Mouse (Mus musculus) brain, embryonic 14.5 days (tissue): ENCODE results near the gene 9330159F19Rik. TPM values are rescaled to one million over a fixed set of nuclear protein-coding genes. Genes with fewer than 3 reads are reported as not detected.

Experiments
- DNase-seq: peaks from one replicate; pipeline ENCODE4 v3.0.0-alpha.2; 2011; ENCODE audit warnings: low read depth
- CTCF ChIP-seq: fragments of 200-500 bp; IDR thresholded peaks from 2 replicates; pipeline ENCODE4 v1.5.1; 2012; ENCODE audit warnings: inconsistent platforms, mild to moderate bottlenecking, moderate library complexity, borderline replicate concordance; ENCODE audit not compliant: insufficient read depth, insufficient read length; ENCODE audit errors: extremely low read depth
- POLR2A ChIP-seq: fragments of 200-500 bp; IDR thresholded peaks from 2 replicates; pipeline ENCODE4 v1.6.1; 2012; ENCODE audit warnings: mild to moderate bottlenecking, inconsistent platforms, borderline replicate concordance; ENCODE audit not compliant: poor library complexity, insufficient read depth, insufficient read length, severe bottlenecking; ENCODE audit errors: extremely low read depth
- polyA plus RNA-seq: library from polyadenylated mRNA; depleted of rRNA; stranded (reverse); fragments of >200 nt; gene quantifications from 2 replicates; pipeline ENCODE4 v1.2.3, GENCODE M21; 2012; rRNA removed

The 9330159F19Rik gene
- polyA plus RNA-seq, 1 experiment: 70.9 TPM

- TF ChIP-seq POLR2A: no peak
- no peak for TF ChIP-seq CTCF
- no peak for DNase-seq
Observed at GRCm38 (mm10) chr10:29208735-29209134, 2.7 kb upstream of the 9330159F19Rik start.

GRCm38 (mm10) chr10:29213534-29214100 is 2.2 kb downstream of the 9330159F19Rik start:
- TF ChIP-seq POLR2A: no peak
- no peak for TF ChIP-seq CTCF
- DNase-seq: peak; percentile 76

GRCm38 (mm10) chr10:29216957-29217356 is 5.6 kb downstream of the 9330159F19Rik start:
- TF ChIP-seq POLR2A (no peak), CTCF (no peak)
- no peak for DNase-seq

- TF ChIP-seq POLR2A (no peak), CTCF (no peak)
- DNase-seq: peak; percentile 66
Observed at GRCm38 (mm10) chr10:29217451-29217850, 6.0 kb downstream of the 9330159F19Rik start.

- TF ChIP-seq POLR2A (no peak), CTCF (no peak)
- DNase-seq: no peak
Observed at GRCm38 (mm10) chr10:29225329-29225728, 13.9 kb downstream of the 9330159F19Rik start.

- TF ChIP-seq POLR2A (no peak), CTCF (no peak)
- peak; percentile 61 for DNase-seq
Observed at GRCm38 (mm10) chr10:29231208-29231607, 19.8 kb downstream of the 9330159F19Rik start.

Other genes starting within 250 kb of the 9330159F19Rik start
- gene 2310057J18Rik, start 225.3 kb upstream of the 9330159F19Rik start, polyA plus RNA-seq: not detected in 2 replicates
- 79.8 and 102 TPM in 2 replicates for gene Soga3, start 67.8 kb upstream of the 9330159F19Rik start, polyA plus RNA-seq
- 8.7 and 19.1 TPM in 2 replicates for gene Gm49353, start 12.7 kb upstream of the 9330159F19Rik start, polyA plus RNA-seq
- 9.4 and 13.5 TPM in 2 replicates for gene Echdc1, start 101.6 kb downstream of the 9330159F19Rik start, polyA plus RNA-seq
- 80.3 and 93.8 TPM in 2 replicates for gene Rnf146, start 150.8 kb downstream of the 9330159F19Rik start, polyA plus RNA-seq